Mouse (Mus musculus): ENCODE measurements around the gene Ferd3l. TPM values are rescaled to one million over a fixed set of nuclear protein-coding genes. Genes with fewer than 3 reads are reported as not detected.

Gene Ferd3l
- total and polyA plus RNA-seq, 2 experiments: not detected

GRCm38 (mm10) chr12:33958241-33959194 lies 30.3 kb downstream of the Ferd3l start:
- TF ChIP-seq CTCF (IDR thresholded peaks at IDR 0.05; ENCODE audit: low read depth, low read length) (no peak), POLR2A (IDR thresholded peaks at IDR 0.05; ENCODE audit: extremely low read depth, insufficient read depth, low read length) (no peak)
- H3K36me3 ChIP-seq (ENCODE audit: control insufficient read depth, insufficient read depth, low read length): no peaks in the 10 kb centered on the region
- no peak for DNase-seq (ENCODE audit: extremely low read depth, low read depth, low spot score)
- H3K4me3 ChIP-seq (ENCODE audit: insufficient read depth, low read depth, low read length): peak overlapping the region; percentile 71
- WGBS: 3% methylated on average over 53 of the region's 56 CpGs
- H3K9ac ChIP-seq (ENCODE audit: low read depth, low read length): peak overlapping the region; percentile 70
- H3K27me3 ChIP-seq (ENCODE audit: control insufficient read depth, insufficient read depth, low read length): peaks cover 25% of the 10 kb centered on the region
- no peaks in the 10 kb centered on the region for H3K79me2 ChIP-seq (ENCODE audit: control insufficient read depth, insufficient read depth, low read length)
- H3K27ac ChIP-seq (replicated peaks; ENCODE audit: insufficient read depth, low read depth, low read length): no peak overlapping the region; the same call in 1 of the 2 replicates
- H3K4me1 ChIP-seq (ENCODE audit: control insufficient read depth, insufficient read depth, low read length): no peaks in the 10 kb centered on the region

- DNase-seq (ENCODE audit: extremely low read depth, low read depth, low spot score): no peak
- H3K27me3 ChIP-seq (ENCODE audit: control insufficient read depth, insufficient read depth, low read length): peaks cover 25% of the 10 kb centered on the region
- H3K36me3 ChIP-seq (ENCODE audit: control insufficient read depth, insufficient read depth, low read length): no peaks in the 10 kb centered on the region
- no peaks in the 10 kb centered on the region for H3K79me2 ChIP-seq (ENCODE audit: control insufficient read depth, insufficient read depth, low read length)
- TF ChIP-seq CTCF (IDR thresholded peaks at IDR 0.05; ENCODE audit: low read depth, low read length): no peak
- no peak for TF ChIP-seq POLR2A (IDR thresholded peaks at IDR 0.05; ENCODE audit: extremely low read depth, insufficient read depth, low read length)
- no peak overlapping the region for H3K9ac ChIP-seq (ENCODE audit: low read depth, low read length)
- no peak overlapping the region for H3K27ac ChIP-seq (replicated peaks; ENCODE audit: insufficient read depth, low read depth, low read length)
- H3K4me1 ChIP-seq (ENCODE audit: control insufficient read depth, insufficient read depth, low read length): no peaks in the 10 kb centered on the region
- WGBS: 9% methylated on average over 6 of the region's 6 CpGs
- H3K4me3 ChIP-seq (ENCODE audit: insufficient read depth, low read depth, low read length): no peak overlapping the region
Measured at GRCm38 (mm10) chr12:33959206-33959605, 31.0 kb downstream of the Ferd3l start.

GRCm38 (mm10) chr12:33959846-33960245 lies 31.6 kb downstream of the Ferd3l start:
- 24% methylated on average over 3 of the region's 3 CpGs for WGBS
- DNase-seq (ENCODE audit: extremely low read depth, low read depth, low spot score): no peak
- Histone ChIP-seq H3K79me2 (ENCODE audit: control insufficient read depth, insufficient read depth, low read length) (no peaks in the 10 kb centered on the region), H3K36me3 (ENCODE audit: control insufficient read depth, insufficient read depth, low read length) (no peaks in the 10 kb centered on the region), H3K9ac (ENCODE audit: low read depth, low read length) (no peak overlapping the region), H3K27ac (replicated peaks; ENCODE audit: insufficient read depth, low read depth, low read length) (no peak overlapping the region), H3K4me1 (ENCODE audit: control insufficient read depth, insufficient read depth, low read length) (no peaks in the 10 kb centered on the region), H3K27me3 (ENCODE audit: control insufficient read depth, insufficient read depth, low read length) (peaks cover 25% of the 10 kb centered on the region), H3K4me3 (ENCODE audit: insufficient read depth, low read depth, low read length) (no peak overlapping the region)
- TF ChIP-seq POLR2A (IDR thresholded peaks at IDR 0.05; ENCODE audit: extremely low read depth, insufficient read depth, low read length): no peak
- TF ChIP-seq CTCF (IDR thresholded peaks at IDR 0.05; ENCODE audit: low read depth, low read length): no peak

- Histone ChIP-seq H3K79me2 (ENCODE audit: control insufficient read depth, insufficient read depth, low read length) (no peaks in the 10 kb centered on the region), H3K36me3 (ENCODE audit: control insufficient read depth, insufficient read depth, low read length) (no peaks in the 10 kb centered on the region), H3K9ac (ENCODE audit: low read depth, low read length) (no peak overlapping the region), H3K27me3 (ENCODE audit: control insufficient read depth, insufficient read depth, low read length) (peaks cover 23% of the 10 kb centered on the region), H3K27ac (replicated peaks; ENCODE audit: insufficient read depth, low read depth, low read length) (no peak overlapping the region), H3K4me3 (ENCODE audit: insufficient read depth, low read depth, low read length) (no peak overlapping the region), H3K4me1 (ENCODE audit: control insufficient read depth, insufficient read depth, low read length) (no peaks in the 10 kb centered on the region)
- WGBS: 37% methylated on average over 5 of the region's 5 CpGs
- TF ChIP-seq CTCF (IDR thresholded peaks at IDR 0.05; ENCODE audit: low read depth, low read length): no peak
- TF ChIP-seq POLR2A (IDR thresholded peaks at IDR 0.05; ENCODE audit: extremely low read depth, insufficient read depth, low read length): no peak
- DNase-seq (ENCODE audit: extremely low read depth, low read depth, low spot score): no peak
Measured at GRCm38 (mm10) chr12:33961013-33961412, 32.8 kb downstream of the Ferd3l start.

- no peak overlapping the region for H3K9ac ChIP-seq (ENCODE audit: low read depth, low read length)
- H3K4me3 ChIP-seq (ENCODE audit: insufficient read depth, low read depth, low read length): no peak overlapping the region
- 16% methylated on average over 17 of the region's 17 CpGs for WGBS
- peaks cover 14% of the 10 kb centered on the region for H3K27me3 ChIP-seq (ENCODE audit: control insufficient read depth, insufficient read depth, low read length)
- no peaks in the 10 kb centered on the region for H3K36me3 ChIP-seq (ENCODE audit: control insufficient read depth, insufficient read depth, low read length)
- no peak for TF ChIP-seq CTCF (IDR thresholded peaks at IDR 0.05; ENCODE audit: low read depth, low read length)
- no peak for TF ChIP-seq POLR2A (IDR thresholded peaks at IDR 0.05; ENCODE audit: extremely low read depth, insufficient read depth, low read length)
- no peak overlapping the region for H3K27ac ChIP-seq (replicated peaks; ENCODE audit: insufficient read depth, low read depth, low read length)
- H3K4me1 ChIP-seq (ENCODE audit: control insufficient read depth, insufficient read depth, low read length): no peaks in the 10 kb centered on the region
- no peak for DNase-seq (ENCODE audit: extremely low read depth, low read depth, low spot score)
- no peaks in the 10 kb centered on the region for H3K79me2 ChIP-seq (ENCODE audit: control insufficient read depth, insufficient read depth, low read length)
Measured at GRCm38 (mm10) chr12:33962118-33962772, 34.0 kb downstream of the Ferd3l start.

Measured in liver, adult 2 months (tissue).